22 mouse cellular contexts compared by ENCODE assay signal in genomic region chr16:70091291-70091690, GRCm38 (mm10).
DNase-seq lines count a peak whose midpoint lies in the region; ATAC-seq lines count a peak whose summit lies in the region.
"Had no signal": no experiment of that assay in that cellular context is flagged by ENCODE, and none has a peak within 500 bp of the region (broad histone marks: within the 10 kb centered on the region; RNA-seq: fewer than 3 reads in every experiment).

No protein-coding gene starts in this region.

- no peaks in the 10 kb centered on the region for H3K4me1 ChIP-seq in forebrain, embryonic 15.5 days
- H3K4me1 ChIP-seq in forebrain, embryonic 11.5 days (replicated peaks; ENCODE audit: control insufficient read depth, insufficient read depth, low read length) = no peaks in the 10 kb centered on the region
- no peaks in the 10 kb centered on the region for H3K4me1 ChIP-seq in midbrain, embryonic 15.5 days
- H3K4me1 ChIP-seq in midbrain, embryonic 11.5 days (ENCODE audit: control insufficient read depth, insufficient read depth, low read length) = no peaks in the 10 kb centered on the region
- H3K4me1 ChIP-seq: embryonic facial prominence, embryonic 15.5 days; forebrain, embryonic 13.5 days had no signal

- no peak for DNase-seq in forebrain, embryonic 11.5 days (ENCODE audit: low spot score)
- no peak for DNase-seq in midbrain, embryonic 11.5 days (ENCODE audit: low spot score, missing footprints)
- DNase-seq in right cerebral cortex, postnatal 14 days = peak; percentile 14
- no peak for DNase-seq in right cerebral cortex, postnatal 4 days
- no peak for DNase-seq in gastrocnemius, postnatal 4 days (ENCODE audit: low spot score in 2 of 2)
- DNase-seq: adrenal gland, adult 2 months; adrenal gland, postnatal 10 days; adrenal gland, postnatal 25 days; cerebellum, adult 11 months; cerebellum, adult 18-20 months; cerebellum, adult 8-10 months; cerebellum, adult 9-11 months; cerebellum, postnatal 14 days; cerebellum, postnatal 36 days; embryo, embryonic 11 days had no signal

- no peak overlapping the region for H3K4me3 ChIP-seq in forebrain, embryonic 15.5 days
- no peak overlapping the region for H3K4me3 ChIP-seq in forebrain, embryonic 11.5 days (ENCODE audit: low read depth, low read length)
- no peak overlapping the region for H3K4me3 ChIP-seq in midbrain, embryonic 15.5 days
- H3K4me3 ChIP-seq in midbrain, embryonic 11.5 days (ENCODE audit: low read depth, low read length) = no peak overlapping the region
- H3K4me3 ChIP-seq: embryonic facial prominence, embryonic 13.5 days; embryonic facial prominence, embryonic 15.5 days; erythroblast, embryonic 14.5 days; forebrain, embryonic 10.5 days; forebrain, embryonic 13.5 days had no signal

- no peak overlapping the region for H3K9ac ChIP-seq in forebrain, embryonic 15.5 days (replicated peaks)
- no peak overlapping the region for H3K9ac ChIP-seq in forebrain, embryonic 11.5 days (ENCODE audit: low read length)
- no peak overlapping the region for H3K9ac ChIP-seq in midbrain, embryonic 15.5 days
- no peak overlapping the region for H3K9ac ChIP-seq in midbrain, embryonic 11.5 days (ENCODE audit: low read length)
- H3K9ac ChIP-seq: embryonic facial prominence, embryonic 13.5 days; embryonic facial prominence, embryonic 15.5 days; forebrain, embryonic 13.5 days had no signal

- ATAC-seq in forebrain, embryonic 15.5 days (replicated peaks) = no peak
- no peak for ATAC-seq in forebrain, embryonic 11.5 days (replicated peaks; ENCODE audit: low FRiP score)
- ATAC-seq in midbrain, embryonic 15.5 days (replicated peaks) = no peak
- no peak for ATAC-seq in midbrain, embryonic 11.5 days (ENCODE audit: low FRiP score)
- ATAC-seq: forebrain, embryonic 13.5 days had no signal

- H3K4me2 ChIP-seq in forebrain, embryonic 15.5 days (replicated peaks) = no peak overlapping the region
- H3K4me2 ChIP-seq in forebrain, embryonic 11.5 days (ENCODE audit: low read depth, low read length, severe bottlenecking) = no peak overlapping the region
- no peak overlapping the region for H3K4me2 ChIP-seq in midbrain, embryonic 15.5 days
- H3K4me2 ChIP-seq in midbrain, embryonic 11.5 days = no peak overlapping the region
- H3K4me2 ChIP-seq: embryonic facial prominence, embryonic 13.5 days; embryonic facial prominence, embryonic 15.5 days; forebrain, embryonic 13.5 days had no signal

- 0 out of 2 replicates have a peak overlapping the region, but pooled peaks have one; percentile 10 for H3K27ac ChIP-seq in forebrain, embryonic 15.5 days (replicated peaks)
- H3K27ac ChIP-seq in forebrain, embryonic 11.5 days (ENCODE audit: low read depth, low read length) = no peak overlapping the region
- 0 out of 2 replicates have a peak overlapping the region, but pooled peaks have one; percentile 1 for H3K27ac ChIP-seq in midbrain, embryonic 15.5 days
- H3K27ac ChIP-seq in midbrain, embryonic 11.5 days (ENCODE audit: low read depth, low read length) = no peak overlapping the region
- H3K27ac ChIP-seq: embryonic facial prominence, embryonic 13.5 days; embryonic facial prominence, embryonic 15.5 days; forebrain, embryonic 10.5 days; forebrain, embryonic 13.5 days had no signal

- WGBS in forebrain, embryonic 15.5 days = 86% methylated on average over 4 of the region's 4 CpGs
- WGBS in forebrain, embryonic 11.5 days = 89% methylated on average over 4 of the region's 4 CpGs
- WGBS in midbrain, embryonic 15.5 days = 63% methylated on average over 4 of the region's 4 CpGs
- 93% methylated on average over 4 of the region's 4 CpGs for WGBS in midbrain, embryonic 11.5 days

- H3K36me3 ChIP-seq in forebrain, embryonic 15.5 days = no peaks in the 10 kb centered on the region
- H3K36me3 ChIP-seq in forebrain, embryonic 11.5 days (ENCODE audit: control insufficient read depth, insufficient read depth, low read length) = no peaks in the 10 kb centered on the region
- H3K36me3 ChIP-seq in midbrain, embryonic 15.5 days (replicated peaks) = no peaks in the 10 kb centered on the region
- no peaks in the 10 kb centered on the region for H3K36me3 ChIP-seq in midbrain, embryonic 11.5 days (ENCODE audit: control insufficient read depth, insufficient read depth, low read length)
- H3K36me3 ChIP-seq: embryonic facial prominence, embryonic 13.5 days; embryonic facial prominence, embryonic 15.5 days; forebrain, embryonic 10.5 days had no signal

- H3K9me3 ChIP-seq in forebrain, embryonic 15.5 days = no peaks in the 10 kb centered on the region
- H3K9me3 ChIP-seq in forebrain, embryonic 11.5 days (ENCODE audit: control insufficient read depth, low read length) = no peaks in the 10 kb centered on the region
- no peaks in the 10 kb centered on the region for H3K9me3 ChIP-seq in midbrain, embryonic 15.5 days
- H3K9me3 ChIP-seq in midbrain, embryonic 11.5 days (ENCODE audit: control insufficient read depth, low read length) = no peaks in the 10 kb centered on the region
- H3K9me3 ChIP-seq: embryonic facial prominence, embryonic 13.5 days; embryonic facial prominence, embryonic 15.5 days; forebrain, embryonic 10.5 days; forebrain, embryonic 13.5 days had no signal

- H3K27me3 ChIP-seq in forebrain, embryonic 15.5 days = no peaks in the 10 kb centered on the region
- H3K27me3 ChIP-seq in forebrain, embryonic 11.5 days (ENCODE audit: control insufficient read depth, insufficient read depth, low read length) = no peaks in the 10 kb centered on the region
- no peaks in the 10 kb centered on the region for H3K27me3 ChIP-seq in midbrain, embryonic 15.5 days (replicated peaks)
- no peaks in the 10 kb centered on the region for H3K27me3 ChIP-seq in midbrain, embryonic 11.5 days (ENCODE audit: control insufficient read depth, insufficient read depth, low read length)
- H3K27me3 ChIP-seq: embryonic facial prominence, embryonic 13.5 days; embryonic facial prominence, embryonic 15.5 days; forebrain, embryonic 13.5 days had no signal

Comparison
In these comparisons a context has a peak if more than half of its experiments do, and no peak if none do; other contexts are left out.
1. H3K27ac ChIP-seq: peak in forebrain, embryonic 15.5 days (single experiment) and midbrain, embryonic 15.5 days (single experiment); none in forebrain, embryonic 11.5 days (single experiment) and midbrain, embryonic 11.5 days (single experiment).